Mouse (Mus musculus) gastrocnemius, postnatal 14 days (tissue): Measurements from ENCODE around the gene Nxph1. TPM values are rescaled to one million over a fixed set of nuclear protein-coding genes. Genes with fewer than 3 reads are reported as not detected.

Source experiments
- DNase-seq: peaks from one replicate; pipeline ENCODE4 v3.0.0; 2021; ENCODE audit warnings: mixed read lengths
- intact Hi-C: fragments of 180-260 bp; cut with DNase I; formaldehyde crosslinking; loops from one replicate; pipeline ENCODE4 v1.15.1; 2025; ENCODE audit warnings: low total_unique reads
- total RNA-seq, 2 experiments: library from RNA; stranded (reverse); gene quantifications; 2 replicates each; pipeline ENCODE4 v1.2.3; 2021

The Nxph1 gene
- total RNA-seq, 2 experiments from 2014 or later = not detected

DNA sequence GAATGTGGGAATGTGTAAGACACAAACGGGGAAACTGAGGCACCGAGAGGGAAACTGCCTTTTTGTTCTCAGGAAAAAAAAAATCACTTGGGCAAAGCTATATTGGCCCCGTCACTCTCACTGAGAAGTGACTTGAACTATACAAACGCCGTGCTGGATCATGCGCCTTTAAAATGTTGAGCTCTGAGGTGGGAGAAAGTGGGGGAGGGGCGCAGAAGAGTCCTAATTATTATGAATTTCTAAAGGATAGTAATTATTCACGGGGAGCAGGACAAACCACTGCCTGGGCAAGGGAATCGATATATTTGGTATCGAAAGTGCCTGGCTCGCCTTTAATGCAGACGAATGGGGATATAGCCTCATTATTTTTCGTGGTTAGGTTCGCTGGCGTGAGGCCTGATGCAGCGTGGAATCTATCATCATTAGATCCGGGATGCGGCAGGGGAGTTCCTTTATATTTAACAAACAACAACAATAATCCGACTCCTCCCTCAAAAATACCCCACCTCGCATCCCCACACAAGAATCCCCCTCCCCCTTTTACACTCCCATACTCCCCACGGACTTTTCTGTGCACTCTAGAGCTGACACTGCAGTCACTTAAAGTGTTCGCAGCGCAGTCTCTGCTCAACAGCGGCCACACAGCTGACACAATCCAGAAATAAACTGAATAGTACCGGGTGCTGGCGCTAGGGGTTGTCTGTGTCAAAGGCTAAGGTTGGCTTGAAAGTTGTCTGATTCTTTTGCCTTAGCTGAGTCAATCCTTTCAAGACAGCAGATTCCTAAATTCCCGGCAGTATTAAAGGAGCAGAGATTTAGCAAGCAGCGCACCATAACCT, 10.1 kb downstream of the Nxph1 start:
- DNase-seq = no peak
- intact Hi-C loops = no loop called here

DNA sequence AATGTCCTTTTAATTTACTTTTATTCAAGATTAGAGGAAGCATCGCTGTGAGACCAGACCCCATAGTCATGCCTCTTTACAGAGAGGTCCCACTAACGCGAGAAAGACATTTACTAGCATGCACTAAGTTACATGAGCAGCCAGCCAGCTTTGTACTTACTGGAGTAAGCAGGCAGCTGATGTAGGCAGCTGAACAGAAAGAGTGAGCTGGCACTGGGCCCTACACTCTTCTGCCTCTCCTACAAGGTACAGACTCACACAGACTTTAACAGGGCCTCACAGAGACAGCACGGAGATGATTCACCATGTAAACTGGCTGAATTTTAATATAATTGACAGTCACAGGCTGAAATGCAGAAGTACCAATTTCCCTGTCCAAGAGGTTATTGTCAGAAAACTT, 11.6 kb downstream of the Nxph1 start:
- no peak for DNase-seq
- intact Hi-C loops = no loop called here

DNA sequence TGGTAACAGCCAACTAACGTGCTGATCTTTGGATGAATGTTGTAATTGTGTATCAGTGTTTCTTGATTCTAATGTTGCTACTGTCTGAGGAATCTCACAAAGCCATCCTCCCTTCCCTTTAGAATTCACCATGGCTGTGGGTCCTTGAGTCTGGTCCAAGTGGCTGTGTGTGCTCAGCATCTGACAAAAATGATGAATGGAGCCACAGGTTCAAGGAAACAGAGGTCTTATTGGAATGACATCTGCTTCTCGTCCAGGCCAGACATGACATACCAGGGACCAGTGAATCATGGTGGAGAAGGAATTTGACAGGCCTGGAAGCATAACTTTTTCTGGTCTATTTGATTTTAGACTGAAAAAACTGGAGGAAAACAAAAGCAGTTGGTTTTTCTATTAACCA, 22.3 kb downstream of the Nxph1 start:
- intact Hi-C loops = no loop called here
- DNase-seq = no peak

DNA sequence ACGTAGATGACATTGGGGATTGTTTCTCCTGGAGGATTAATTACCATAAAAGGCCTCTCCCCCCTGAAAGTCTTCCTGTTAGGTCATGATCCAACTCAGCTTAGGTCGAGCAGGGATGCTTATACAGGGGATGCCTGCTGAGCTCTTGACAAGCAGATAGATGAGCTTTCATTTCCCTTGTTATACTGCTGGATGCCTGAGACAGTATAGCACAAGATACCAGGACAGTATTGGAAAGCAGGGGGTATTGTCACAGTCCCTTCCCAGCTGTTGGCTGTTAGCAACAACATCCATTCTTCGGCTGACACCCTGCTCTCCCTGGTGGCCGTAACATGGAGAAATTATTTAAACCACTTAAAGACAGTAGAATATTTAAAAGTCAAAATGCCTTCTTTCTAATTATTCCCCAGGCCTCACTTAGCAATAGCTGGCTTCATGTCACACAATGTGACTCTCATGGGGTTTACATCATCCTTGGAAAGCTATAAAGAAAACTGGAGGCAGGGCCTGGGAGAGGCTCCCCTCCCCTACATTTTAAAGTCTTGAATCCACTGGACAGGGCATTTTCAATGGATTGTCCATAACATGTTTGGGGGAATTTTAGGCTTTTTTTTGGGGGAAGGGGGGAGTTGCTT, 31.1 kb downstream of the Nxph1 start:
- intact Hi-C loops = no loop called here
- DNase-seq = no peak

DNA sequence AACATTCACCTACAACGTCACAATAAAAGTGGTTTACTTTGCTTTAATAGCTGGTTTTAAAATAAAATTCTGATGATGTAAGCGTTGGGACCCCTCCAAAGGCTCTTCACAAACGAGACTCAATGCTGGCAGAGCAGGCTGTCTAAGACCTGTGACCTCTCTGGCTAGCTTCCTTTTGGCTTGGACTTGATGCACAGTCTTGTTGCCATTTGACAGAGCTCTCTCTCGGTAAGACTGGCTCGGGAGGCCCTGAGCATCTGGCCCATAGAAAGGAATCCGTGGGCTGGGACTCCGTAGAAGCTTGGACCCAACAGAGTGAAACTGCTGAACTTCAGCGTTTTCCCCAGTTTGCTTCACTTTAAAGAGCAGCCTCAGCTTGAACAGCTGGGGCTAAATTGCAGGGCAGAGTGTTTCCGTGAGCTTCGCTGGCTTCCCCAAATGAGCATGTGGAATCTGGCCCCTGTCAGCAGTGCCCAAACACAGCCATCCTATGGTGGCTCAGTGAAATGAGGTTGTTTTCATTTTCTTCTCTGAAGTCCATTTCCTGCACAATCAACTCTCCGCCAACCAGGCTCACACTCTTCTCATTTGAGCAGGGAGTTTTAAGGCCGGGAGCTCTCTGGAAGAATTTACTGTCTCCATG, 48.2 kb downstream of the Nxph1 start:
- intact Hi-C loops = no loop called here

DNA sequence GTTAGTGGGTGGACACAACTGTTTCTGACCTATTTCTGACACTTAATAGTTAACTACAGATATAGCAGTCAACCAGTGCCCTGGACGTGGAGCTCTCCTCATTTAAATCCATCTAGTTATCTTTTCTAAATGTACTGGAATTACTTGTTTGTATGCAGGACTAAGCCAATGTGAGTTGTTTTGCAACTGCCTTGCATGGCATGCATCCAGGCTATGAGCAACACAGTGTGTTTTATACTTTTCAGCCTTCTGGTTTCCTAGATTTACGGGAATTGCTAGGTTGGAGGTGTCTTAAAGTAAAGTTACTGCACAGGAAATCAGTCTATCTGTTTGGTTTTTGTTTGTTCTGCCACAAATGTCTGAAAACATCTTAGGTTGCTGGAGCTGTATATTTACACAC, 49.1 kb downstream of the Nxph1 start:
- intact Hi-C loops = no loop called here
- peak; percentile 7 for DNase-seq

More for the DNA sequence above, 48.2 kb downstream of the Nxph1 start:
- peak; percentile 36 for DNase-seq

DNA sequence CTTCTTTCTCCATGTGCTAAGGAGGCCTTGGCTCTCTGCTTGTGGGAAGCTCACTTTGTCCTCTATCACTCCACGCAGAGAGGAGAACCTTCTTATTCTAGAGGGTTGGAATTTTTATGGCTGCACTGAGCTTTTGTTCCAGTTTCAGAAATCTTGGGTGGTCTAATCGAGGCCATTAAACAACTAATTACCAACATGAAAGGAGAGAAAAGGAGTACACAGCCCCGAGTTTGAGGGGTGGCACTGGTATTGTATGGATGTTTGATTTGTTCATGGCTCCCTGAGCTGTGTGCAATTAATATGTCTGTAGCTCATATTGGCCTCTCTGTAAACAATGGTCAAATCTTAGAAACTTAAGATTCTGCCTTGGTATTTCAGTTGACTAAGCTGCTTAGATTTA, 54.5 kb downstream of the Nxph1 start:
- no peak for DNase-seq
- intact Hi-C loops = no loop called here

DNA sequence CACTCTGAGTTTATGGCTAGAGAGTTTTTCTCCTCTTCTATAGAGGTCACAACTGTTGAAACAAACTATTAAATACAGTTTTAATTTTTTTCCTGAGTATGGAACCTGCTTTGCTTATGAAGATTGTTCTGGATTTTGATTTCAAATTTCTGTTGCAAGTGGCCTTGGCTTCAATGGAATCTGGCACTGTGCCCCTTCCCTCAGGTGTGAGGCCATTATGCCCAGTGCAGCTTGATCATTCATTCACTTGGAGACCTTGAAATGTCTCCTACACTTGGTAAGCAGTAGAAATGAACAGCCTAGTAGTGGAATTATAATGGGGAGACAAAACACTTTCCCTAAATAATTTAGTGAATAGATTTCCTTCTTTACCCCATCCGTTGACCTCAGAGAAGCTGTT, 78.4 kb downstream of the Nxph1 start:
- intact Hi-C loops = no loop called here
- no peak for DNase-seq

DNA sequence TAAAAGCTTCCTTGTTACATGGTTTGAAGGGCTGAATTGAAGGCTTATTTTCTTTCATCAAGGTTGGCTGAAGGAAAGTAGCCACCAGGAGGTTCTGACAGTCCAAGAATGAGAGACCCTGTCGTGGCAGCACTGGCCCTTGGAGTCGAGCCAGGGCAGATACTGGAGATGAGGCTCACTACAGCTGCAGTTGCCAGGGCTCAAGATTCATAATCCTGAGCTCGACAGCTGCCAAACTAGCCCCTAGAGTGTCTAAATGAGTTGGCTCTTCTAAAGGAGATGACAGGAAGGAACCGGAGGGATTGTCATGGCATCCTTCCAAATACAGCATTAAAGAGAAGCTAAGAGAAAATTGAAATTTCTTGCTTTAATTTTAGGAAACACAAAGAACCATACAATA, 78.9 kb downstream of the Nxph1 start:
- intact Hi-C loops = no loop called here
- peak; percentile 6 for DNase-seq

DNA sequence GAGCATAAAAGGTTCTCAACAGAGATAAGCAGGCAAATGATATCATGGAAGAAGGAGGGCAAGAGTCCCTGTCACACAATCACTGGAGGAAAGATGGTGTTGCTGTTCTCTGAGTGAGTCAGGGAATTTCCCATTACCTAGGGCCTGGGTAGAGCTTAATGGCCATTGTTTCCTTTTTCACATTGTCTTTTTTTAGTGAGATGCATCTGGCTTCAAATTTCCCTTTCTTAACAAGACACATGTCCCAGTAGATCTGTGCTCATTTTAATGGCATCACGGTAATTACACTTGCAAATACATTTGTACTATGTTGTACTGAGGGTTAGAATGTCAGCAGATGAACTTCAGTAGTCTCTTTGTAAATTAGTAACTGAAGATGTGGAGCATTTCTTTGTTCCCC, 80.3 kb downstream of the Nxph1 start:
- no peak for DNase-seq
- intact Hi-C loops = no loop called here

DNA sequence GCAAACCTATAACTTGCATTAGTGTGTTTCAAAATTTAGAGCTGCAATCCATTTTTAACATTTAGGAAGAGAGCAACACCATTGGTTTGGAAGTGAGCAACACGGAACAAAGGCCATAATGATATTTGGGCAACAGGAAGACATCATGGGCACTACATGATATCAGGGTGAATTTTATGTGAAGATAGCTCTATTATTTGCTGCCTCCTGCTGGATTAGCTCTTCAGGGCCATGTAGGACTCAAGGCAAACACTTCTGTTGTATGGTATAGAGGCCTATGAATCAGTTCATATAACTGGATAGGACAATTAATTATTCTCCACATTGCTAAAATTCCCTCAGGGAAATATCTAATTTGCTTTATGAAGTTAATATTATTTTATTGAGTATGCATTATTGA, 91.1 kb downstream of the Nxph1 start:
- no peak for DNase-seq
- intact Hi-C loops = no loop called here

DNA sequence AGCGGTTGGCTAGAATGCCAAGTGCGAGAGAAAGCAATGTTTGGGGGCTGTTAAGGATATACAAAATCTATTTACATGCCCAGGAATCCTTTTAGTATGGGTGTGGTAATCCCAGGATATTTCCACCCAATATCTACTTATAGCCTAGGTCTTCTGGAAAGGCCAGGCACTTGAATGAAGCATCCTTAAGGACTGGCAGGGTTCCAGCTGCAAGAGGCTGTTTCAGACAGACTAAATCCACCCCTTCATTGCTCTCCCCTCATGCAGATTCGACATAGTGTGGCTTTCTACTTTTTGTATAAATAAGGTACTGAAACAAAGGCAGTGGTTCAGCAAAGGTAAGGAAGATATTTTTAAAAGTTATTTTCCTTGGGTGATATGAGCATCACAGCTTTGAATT, 92.8 kb downstream of the Nxph1 start:
- no peak for DNase-seq
- intact Hi-C loops = no loop called here

DNA sequence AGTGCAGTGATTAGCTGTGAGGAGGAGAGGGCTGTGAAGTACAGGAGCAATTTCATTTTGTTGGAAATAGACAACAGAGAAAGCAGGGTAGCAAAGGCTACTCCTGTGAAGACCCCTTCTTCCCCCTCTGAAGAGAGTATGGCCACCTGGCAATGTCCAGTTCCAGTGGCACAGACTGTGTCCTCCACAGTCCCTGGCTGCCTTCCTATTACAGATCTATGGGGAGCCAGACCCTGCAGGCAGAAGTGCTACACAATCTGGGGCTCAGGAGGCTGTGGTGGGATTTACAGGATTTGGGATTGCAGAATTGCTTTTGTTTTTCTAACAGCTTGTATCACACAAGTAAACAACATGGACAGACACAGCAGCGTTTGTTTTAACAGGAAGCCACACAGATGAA, 94.2 kb downstream of the Nxph1 start:
- intact Hi-C loops = no loop called here
- no peak for DNase-seq

DNA sequence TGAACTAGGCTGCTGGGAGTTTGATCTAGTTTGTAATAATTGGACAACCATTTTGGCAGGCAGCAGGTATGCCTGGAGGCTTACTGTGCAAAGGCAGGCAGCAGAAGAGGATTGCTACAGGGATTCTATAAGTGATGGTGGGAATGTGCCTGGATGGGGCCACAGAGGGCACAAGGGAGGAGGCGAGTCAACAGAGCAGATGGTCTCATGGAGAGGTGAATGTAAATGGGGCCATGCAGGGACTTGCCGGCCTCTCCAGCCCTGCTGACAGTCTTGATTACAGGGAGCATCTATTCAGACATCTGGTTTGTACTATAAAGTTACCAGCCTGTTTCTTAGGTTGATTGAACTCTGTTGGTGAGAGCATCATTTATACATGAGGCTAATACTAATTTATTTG, 98.6 kb downstream of the Nxph1 start:
- no peak for DNase-seq
- intact Hi-C loops = no loop called here

DNA sequence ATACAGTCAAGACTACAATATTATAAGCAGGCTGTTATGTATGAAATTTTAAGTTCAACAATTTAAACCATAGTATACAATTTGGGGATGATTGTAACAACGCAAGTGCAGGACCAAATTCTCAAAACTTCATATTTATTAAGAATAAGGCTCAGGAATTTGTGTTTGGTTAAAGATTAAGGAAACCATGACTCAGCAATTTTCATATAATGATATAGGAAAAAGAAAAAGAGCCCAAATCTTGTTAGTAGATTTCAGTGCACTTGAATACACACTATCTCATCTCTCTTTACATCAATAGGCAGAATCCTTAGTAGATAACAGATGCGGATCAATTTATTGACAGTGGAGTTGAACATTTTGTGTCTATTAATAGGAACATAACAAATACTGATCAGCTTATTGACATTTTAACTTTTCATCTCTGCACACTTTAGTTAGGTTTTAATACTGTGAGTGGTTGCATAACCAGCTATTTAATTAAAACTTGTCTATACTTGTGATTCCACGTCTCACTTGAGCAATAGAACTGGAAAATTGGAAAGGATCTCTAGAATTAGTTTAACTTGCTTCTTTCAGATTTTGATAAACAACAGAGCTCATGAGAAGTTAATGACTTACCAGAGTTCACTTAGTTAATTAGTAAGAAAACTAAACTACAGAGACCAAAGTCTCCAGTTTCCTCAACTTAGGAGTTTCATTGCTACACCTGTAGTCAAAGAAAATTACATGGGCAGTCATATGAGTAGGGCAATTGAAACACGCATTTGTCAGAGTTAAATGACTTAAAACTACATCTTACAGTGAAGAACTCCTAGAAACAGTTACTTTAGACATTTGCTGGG, 113.3 kb downstream of the Nxph1 start:
- DNase-seq = no peak
- intact Hi-C loops = no loop called here

DNA sequence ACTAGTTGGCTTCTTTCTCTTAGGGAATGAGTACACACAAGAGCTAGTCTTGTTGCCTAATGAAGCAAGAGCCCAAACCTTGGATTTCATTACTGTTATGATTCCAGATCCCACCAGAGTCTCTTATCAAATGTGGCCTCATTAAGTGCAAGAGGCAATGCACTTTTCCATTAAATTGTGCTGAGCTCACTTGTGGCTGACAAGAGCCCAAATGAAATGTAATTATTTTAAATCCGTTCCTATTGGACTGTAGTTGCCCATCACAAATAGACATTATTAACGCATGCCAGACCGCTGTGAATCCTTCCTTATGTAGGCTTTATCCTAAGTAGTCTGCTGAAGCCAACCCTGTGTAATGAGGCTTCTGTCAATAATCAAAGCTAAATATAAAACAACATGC, 118.2 kb downstream of the Nxph1 start:
- DNase-seq = no peak
- intact Hi-C loops = no loop called here

DNA sequence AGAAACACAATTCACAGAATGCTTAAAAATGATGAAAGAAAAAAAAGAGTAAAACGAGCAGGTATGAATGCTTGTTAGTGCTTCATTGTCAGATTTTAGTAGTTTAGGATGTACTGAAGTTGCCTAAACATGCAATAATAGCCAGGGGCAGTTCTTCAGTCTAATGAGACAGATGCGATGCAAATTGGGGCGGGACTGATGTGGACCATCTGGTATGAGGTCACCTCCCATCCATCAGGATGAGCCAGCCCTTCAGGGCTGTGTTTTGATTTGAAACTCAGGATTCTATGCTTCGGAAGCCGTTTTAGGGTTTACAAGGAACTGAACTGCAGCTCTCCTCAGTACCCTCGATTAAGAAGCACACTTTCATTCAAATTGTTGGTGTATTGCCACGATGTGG, 121.7 kb downstream of the Nxph1 start:
- intact Hi-C loops = no loop called here
- no peak for DNase-seq

DNA sequence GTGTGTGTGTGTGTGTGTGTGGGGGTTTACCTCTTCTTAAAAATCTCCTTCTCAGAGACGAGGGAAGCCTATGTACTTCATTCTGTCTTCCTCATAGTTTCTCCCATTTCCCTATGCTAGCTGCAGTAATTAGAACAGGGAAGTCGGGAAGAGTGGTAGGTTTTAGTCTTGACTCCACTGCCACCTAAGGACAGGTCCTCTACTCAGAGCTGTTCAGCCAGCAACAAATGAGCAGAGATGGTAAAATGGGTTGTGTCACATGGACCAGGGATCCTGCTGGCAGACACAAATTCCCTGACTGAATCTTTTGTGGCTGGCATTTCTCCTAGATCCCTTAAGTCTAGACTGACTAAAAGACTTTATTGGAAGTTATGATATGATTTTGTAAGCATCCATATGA, 128.2 kb downstream of the Nxph1 start:
- intact Hi-C loops = no loop called here
- no peak for DNase-seq

DNA sequence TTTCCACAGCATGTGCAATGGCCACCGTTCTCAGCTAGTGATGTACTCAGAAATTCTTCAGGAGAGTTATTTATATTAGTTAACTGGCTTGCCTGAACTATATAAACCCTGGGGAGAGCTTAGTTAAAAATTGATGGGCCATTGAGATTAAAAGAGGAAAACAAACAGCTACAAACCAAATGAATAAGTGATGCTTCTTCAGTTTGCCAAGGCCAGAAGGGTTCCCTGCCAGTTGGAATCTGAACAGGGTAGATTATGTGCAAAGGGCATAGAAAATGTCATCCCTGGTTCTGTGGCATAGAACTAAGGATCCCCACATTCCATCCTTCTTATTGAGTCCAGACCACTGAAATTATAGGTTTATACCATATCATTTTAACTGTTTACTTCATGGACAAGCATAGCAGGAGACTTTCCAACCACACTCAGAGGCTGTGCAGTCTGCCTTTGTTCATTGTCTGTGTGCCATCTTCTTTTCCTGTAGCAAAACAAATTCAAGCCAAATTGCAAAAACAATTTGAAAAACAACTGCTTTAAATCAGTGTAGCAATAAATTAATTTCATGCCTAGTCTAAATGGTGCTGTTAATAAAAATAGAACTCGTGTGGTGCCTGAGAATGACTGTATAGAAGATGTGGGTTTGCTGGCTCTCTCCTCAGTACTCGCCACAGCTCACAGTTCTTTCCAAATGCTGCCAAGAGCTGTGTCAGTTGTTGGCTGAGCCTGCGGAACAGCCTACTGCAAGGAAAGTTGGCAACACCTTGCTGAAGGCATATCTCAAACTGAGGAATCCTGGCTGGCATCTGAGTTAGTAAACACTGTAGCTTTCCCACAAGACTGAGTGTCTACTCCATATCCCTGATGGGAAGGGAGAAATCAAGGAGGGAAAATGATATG, 129.8 kb downstream of the Nxph1 start:
- intact Hi-C loops = no loop called here
- peak; percentile 3 for DNase-seq
